Mouse (Mus musculus) heart, embryonic 10.5 days (tissue): ENCODE data around the gene Nsfl1c. TPM values are rescaled to one million over a fixed set of nuclear protein-coding genes. Genes with fewer than 3 reads are reported as not detected.
"Not testable (repeated sequence)": the region's sequence is repeated elsewhere in the genome, so short reads cannot be mapped to it uniquely, and the experiment has no call there.

ENCODE experiments used
- DNase-seq: peaks from one replicate; pipeline ENCODE4 v3.0.0-alpha.2; 2017; ENCODE audit warnings: low spot score
- H3K27ac ChIP-seq: fragments of 300-500 bp; sonication (generic); 2 replicates; pipeline ENCODE4 v1.5.1; 2016; ENCODE audit warnings: mild to moderate bottlenecking
- H3K27me3 ChIP-seq: fragments of 300-500 bp; sonication (generic); 2 replicates; pipeline ENCODE4 v1.6.1; 2016; ENCODE audit warnings: mild to moderate bottlenecking; ENCODE audit not compliant: poor library complexity, insufficient read depth, severe bottlenecking
- H3K36me3 ChIP-seq: fragments of 300-500 bp; sonication (generic); 2 replicates; pipeline ENCODE4 v1.6.1; 2016; ENCODE audit warnings: mild to moderate bottlenecking, moderate library complexity
- H3K4me1 ChIP-seq: fragments of 300-500 bp; sonication (generic); 2 replicates; pipeline ENCODE4 v1.6.1; 2016; ENCODE audit warnings: mild to moderate bottlenecking
- H3K4me3 ChIP-seq: fragments of 300-500 bp; sonication (generic); 2 replicates; pipeline ENCODE4 v1.5.1; 2016; ENCODE audit warnings: mild to moderate bottlenecking, moderate library complexity
- H3K9me3 ChIP-seq: fragments of 300-500 bp; sonication (generic); 2 replicates; pipeline ENCODE4 v1.6.1; 2016; ENCODE audit warnings: mild to moderate bottlenecking, moderate library complexity
- WGBS: fragments of 180-500 bp; shearing (Covaris S2); methylation state at CpG from one replicate; pipeline ENCODE4 v1.1.7; 2016; 5-methylcytosine and 5-hydroxymethylcytosine counted together
- polyA plus RNA-seq: library from polyadenylated mRNA; unstranded; fragments of >200 nt; fragmentation: Nextera tagmentation; extraction: Ambion mirVana; gene quantifications from 2 replicates; pipeline ENCODE4 v1.2.1, GENCODE M21; 2016

Nsfl1c gene
- 195 and 247 TPM in 2 replicates for polyA plus RNA-seq

DNA sequence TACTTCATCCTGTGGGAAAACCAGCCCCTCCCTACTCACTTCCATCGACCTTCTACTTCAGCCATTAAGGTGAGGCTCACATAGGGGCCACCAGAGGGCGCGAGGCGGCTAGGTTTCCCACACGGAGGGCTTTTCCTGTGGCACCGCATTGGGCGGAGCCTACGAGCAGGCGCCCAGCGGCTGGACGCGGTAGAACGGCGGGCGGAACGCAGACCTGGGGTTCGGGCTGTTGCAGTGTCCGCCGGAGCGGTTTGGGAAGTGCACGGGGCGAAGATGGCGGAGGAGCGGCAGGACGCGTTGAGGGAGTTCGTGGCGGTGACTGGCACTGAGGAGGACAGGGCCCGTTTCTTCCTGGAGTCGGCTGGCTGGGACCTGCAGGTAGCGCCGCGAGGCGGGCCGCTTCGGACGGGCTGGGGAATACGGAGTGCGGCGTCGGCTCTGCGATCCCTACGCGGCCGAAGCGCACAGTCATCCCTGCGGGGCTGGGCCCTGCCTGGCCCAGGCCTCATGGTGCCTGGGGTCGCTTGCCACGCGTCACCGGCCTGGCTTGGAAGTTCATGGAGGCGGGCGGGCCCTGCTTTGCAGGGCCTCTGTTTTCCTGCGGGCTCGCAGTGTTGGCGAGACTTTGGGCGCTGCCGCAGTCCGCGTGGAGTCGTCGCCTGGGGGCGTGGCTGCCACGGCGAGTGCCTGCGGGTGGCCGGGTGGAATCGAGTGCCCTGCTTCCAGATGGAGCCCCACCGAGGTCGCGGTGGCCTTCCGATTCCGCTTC lies at the start of gene Nsfl1c:
Nsfl1c (plus strand) TSS at position 148 of the 769 bp plus-strand sequence.
- WGBS, result 1% methylated on average over 73 of the region's 73 CpGs
- peaks cover 26% of the 10 kb centered on the region for H3K36me3 ChIP-seq
- peaks cover 7% of the 10 kb centered on the region; the same call in 1 of the 2 replicates for H3K4me1 ChIP-seq
- H3K27ac ChIP-seq, result peak within 1 kb of the TSS; percentile 92
- H3K27me3 ChIP-seq, result no peaks in the 10 kb centered on the region
- peak; percentile 96 for DNase-seq
- H3K9me3 ChIP-seq, result no peaks in the 10 kb centered on the region
- peak within 1 kb of the TSS; percentile 98 for H3K4me3 ChIP-seq

- H3K9me3 ChIP-seq, DNase-seq, H3K4me3 ChIP-seq, H3K27me3 ChIP-seq, H3K36me3 ChIP-seq, H3K27ac ChIP-seq, H3K4me1 ChIP-seq: not testable (repeated sequence)
- WGBS, result 81% methylated on average over 5 of the region's 5 CpGs
Observed at GRCm38 (mm10) chr2:151476053-151476452, 17.9 kb upstream of the Nsfl1c start, which contains the start of gene 4921509C19Rik. 4921509C19Rik (minus strand) TSS chr2:151476153.

DNA sequence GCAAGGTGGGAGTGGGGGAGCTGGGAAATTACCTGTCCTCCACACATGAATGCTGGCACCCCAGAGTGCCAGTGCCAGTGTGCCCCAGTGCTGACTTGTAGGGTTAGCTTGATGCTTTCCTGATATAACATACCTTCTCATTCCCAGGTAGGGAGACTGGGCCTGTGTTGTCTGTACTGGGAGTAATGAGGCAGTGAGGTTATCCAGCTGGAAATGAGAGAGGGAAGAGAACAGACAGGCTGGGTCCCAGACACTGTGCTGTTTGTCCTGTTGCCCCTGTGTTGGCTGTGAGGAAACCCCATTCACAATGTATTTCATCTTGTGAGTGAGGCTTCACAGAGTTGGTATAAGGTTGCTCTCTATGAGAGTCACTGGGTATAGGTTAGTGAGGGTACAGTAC lies 7.5 kb upstream of the Nsfl1c start:
- Histone ChIP-seq H3K27ac (no peak overlapping the region), H3K36me3 (no peaks in the 10 kb centered on the region), H3K27me3 (no peaks in the 10 kb centered on the region), H3K9me3 (no peaks in the 10 kb centered on the region), H3K4me3 (no peak overlapping the region), H3K4me1 (no peaks in the 10 kb centered on the region)
- peak; percentile 53 for DNase-seq

GRCm38 (mm10) chr2:151498358-151498757 lies 4.4 kb downstream of the Nsfl1c start:
- H3K4me3 ChIP-seq, result no peak overlapping the region
- H3K27me3 ChIP-seq, result no peaks in the 10 kb centered on the region
- H3K27ac ChIP-seq, result no peak overlapping the region
- peaks cover 7% of the 10 kb centered on the region; the same call in 1 of the 2 replicates for H3K4me1 ChIP-seq
- peaks cover 61% of the 10 kb centered on the region for H3K36me3 ChIP-seq
- 64% methylated on average over 3 of the region's 3 CpGs for WGBS
- DNase-seq, result no peak
- no peaks in the 10 kb centered on the region for H3K9me3 ChIP-seq

- WGBS, result 89% methylated on average over 6 of the region's 6 CpGs
- Histone ChIP-seq H3K27me3 (no peaks in the 10 kb centered on the region), H3K9me3 (no peaks in the 10 kb centered on the region), H3K36me3 (peaks cover 82% of the 10 kb centered on the region), H3K4me3 (no peak overlapping the region), H3K27ac (no peak overlapping the region), H3K4me1 (no peaks in the 10 kb centered on the region)
- DNase-seq, result no peak
Observed at GRCm38 (mm10) chr2:151500442-151501007, 6.5 kb downstream of the Nsfl1c start.

- Histone ChIP-seq H3K27ac (no peak overlapping the region), H3K27me3 (no peaks in the 10 kb centered on the region), H3K4me1 (no peaks in the 10 kb centered on the region), H3K4me3 (no peak overlapping the region), H3K9me3 (no peaks in the 10 kb centered on the region), H3K36me3 (peaks cover 90% of the 10 kb centered on the region)
- DNase-seq, result no peak
- WGBS, result 88% methylated on average over 4 of the region's 4 CpGs
Observed at GRCm38 (mm10) chr2:151504226-151504625, 10.2 kb downstream of the Nsfl1c start.

DNA sequence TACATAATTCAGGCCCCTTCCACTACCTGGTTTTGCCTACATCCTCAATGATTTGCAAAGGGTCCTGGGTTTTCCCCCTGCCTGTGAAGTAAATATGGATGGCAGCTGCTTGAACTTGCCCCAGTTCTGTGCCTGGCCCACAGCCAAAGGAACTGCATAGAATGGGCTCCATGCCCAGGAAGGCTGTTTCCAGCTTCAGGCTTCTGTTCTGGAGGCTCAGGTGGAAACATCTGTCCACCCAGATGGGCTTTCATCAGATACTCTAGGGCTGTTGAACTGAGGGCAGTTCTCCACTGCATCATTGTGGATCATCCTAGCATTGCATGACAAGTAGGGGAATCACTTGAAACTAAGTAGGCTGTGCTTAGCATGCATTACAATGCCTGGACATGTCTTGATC lies 18.2 kb downstream of the Nsfl1c start:
- no peaks in the 10 kb centered on the region for H3K4me1 ChIP-seq
- H3K36me3 ChIP-seq, result peaks cover 79% of the 10 kb centered on the region
- H3K27ac ChIP-seq, result no peak overlapping the region
- H3K27me3 ChIP-seq, result no peaks in the 10 kb centered on the region
- H3K4me3 ChIP-seq, result no peak overlapping the region
- DNase-seq, result peak; percentile 33
- H3K9me3 ChIP-seq, result no peaks in the 10 kb centered on the region

DNA sequence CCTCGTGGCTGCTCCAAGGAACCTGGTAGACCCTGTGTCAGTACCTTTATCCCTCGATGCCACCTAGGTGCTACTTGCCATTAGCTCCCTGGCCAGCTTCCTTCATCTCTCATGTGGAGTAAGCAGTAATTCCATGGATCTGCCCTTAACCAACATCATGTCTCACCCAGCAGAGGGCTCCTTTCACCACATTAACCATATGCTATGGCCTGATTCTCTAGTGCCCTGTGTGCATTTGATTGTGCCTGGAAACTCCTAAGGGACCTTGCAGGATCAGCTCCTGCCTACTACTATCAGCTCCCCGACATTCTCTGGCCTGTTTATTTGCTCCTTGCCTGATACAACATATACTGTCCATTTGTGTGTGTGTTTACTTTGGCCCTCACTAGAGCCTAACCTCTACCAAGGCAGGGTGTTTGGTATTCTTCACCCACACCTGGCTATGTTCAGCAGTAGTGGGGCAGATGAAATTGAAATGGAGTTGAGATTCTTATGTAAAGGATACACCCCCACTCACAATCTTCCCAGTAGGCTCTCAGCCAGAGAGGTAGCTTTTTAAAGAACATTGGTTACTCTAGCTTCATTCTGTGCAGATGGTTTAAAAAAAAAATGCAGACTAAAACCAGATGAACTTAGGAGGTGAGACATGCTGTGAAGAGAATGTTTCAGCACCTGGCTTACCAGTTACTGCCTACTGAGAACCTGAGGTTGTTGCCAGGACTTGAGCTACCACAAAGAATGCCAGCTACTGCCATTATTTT lies 19.7 kb downstream of the Nsfl1c start:
- Histone ChIP-seq H3K36me3 (peaks cover 67% of the 10 kb centered on the region), H3K27me3 (no peaks in the 10 kb centered on the region), H3K27ac (no peak overlapping the region), H3K4me3 (no peak overlapping the region), H3K4me1 (no peaks in the 10 kb centered on the region), H3K9me3 (no peaks in the 10 kb centered on the region)
- WGBS, result 78% methylated on average over 3 of the region's 3 CpGs
- no peak for DNase-seq

GRCm38 (mm10) chr2:151519000-151519399 lies 25.0 kb downstream of the Nsfl1c start:
- DNase-seq, result no peak
- no peaks in the 10 kb centered on the region for H3K27me3 ChIP-seq
- H3K36me3 ChIP-seq, result peaks cover 40% of the 10 kb centered on the region
- no peak overlapping the region for H3K27ac ChIP-seq
- no peaks in the 10 kb centered on the region for H3K4me1 ChIP-seq
- WGBS, result 84% methylated on average over 2 of the region's 2 CpGs
- no peak overlapping the region for H3K4me3 ChIP-seq
- H3K9me3 ChIP-seq, result no peaks in the 10 kb centered on the region

DNA sequence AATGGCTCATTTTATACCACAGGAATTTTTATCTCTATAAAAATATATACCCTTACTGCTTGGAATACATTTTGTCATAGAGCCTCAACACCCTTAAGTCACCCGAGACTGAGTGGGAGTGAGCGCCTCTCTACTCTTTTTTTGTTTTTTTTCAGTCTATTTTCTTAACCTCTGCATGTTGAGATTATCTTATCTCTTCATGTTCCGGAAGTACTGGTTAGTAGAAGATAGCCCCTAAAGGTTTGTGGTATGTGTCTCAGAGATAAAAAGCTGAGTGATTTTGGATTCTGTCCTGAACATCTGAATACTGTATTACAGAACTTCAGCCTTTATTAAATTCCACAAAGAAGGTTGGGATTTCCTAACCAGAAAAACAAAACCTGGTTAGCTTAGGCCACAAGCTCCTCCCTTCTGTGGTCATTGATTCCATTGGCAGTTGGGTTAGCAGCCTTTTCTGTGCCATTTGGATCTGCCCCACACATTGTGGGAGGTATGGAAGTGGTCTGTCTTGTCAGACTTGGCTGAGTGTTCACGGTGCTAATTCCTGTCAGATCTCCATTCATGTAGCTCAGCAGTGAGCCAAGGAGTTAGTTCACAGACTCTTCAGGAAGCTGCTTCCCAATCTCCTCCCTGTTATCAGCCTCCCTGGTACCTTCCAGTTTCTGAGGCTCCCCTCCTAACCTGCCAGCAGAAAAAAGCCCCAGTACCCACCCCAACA lies 30.5 kb downstream of the Nsfl1c start:
- Histone ChIP-seq H3K4me3 (no peak overlapping the region), H3K36me3 (peaks cover 16% of the 10 kb centered on the region; the same call in 1 of the 2 replicates), H3K9me3 (no peaks in the 10 kb centered on the region), H3K27ac (no peak overlapping the region), H3K27me3 (no peaks in the 10 kb centered on the region), H3K4me1 (peaks cover 9% of the 10 kb centered on the region; the same call in 1 of the 2 replicates)
- WGBS, result 18% methylated on average over 4 of the region's 4 CpGs
- DNase-seq, result no peak

DNA sequence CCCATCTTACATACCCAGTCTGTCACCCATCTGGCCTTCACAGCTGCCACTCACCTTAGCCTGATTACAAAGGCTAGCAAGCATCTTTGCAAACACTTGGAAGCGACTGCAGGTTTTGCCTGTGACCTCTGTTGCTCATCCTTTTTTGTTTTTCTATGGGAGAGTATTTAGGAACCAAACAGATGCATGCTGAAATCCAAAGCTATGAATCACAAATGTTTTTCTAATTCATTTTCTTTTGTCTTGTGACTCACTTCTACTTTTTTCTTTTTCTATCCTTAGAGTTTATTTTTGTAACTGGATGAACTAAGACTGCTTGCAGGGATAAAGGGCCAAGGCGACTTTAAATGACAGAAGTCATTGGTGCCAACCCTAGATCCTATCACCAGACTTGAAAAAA lies 31.5 kb downstream of the Nsfl1c start:
- Histone ChIP-seq H3K27me3 (no peaks in the 10 kb centered on the region), H3K4me3 (no peak overlapping the region), H3K9me3 (no peaks in the 10 kb centered on the region), H3K4me1 (peaks cover 12% of the 10 kb centered on the region), H3K36me3 (peaks cover 11% of the 10 kb centered on the region; the same call in 1 of the 2 replicates), H3K27ac (no peak overlapping the region)
- no peak for DNase-seq
- 59% methylated on average over 2 of the region's 2 CpGs for WGBS

- Histone ChIP-seq H3K9me3 (no peaks in the 10 kb centered on the region), H3K4me1 (peaks cover 23% of the 10 kb centered on the region), H3K27me3 (no peaks in the 10 kb centered on the region), H3K36me3 (no peaks in the 10 kb centered on the region), H3K4me3 (no peak overlapping the region), H3K27ac (no peak overlapping the region)
- WGBS, result 75% methylated on average over 1 of the region's 1 CpGs
- no peak for DNase-seq
Observed at GRCm38 (mm10) chr2:151528066-151528465, 34.1 kb downstream of the Nsfl1c start.
